Mouse (Mus musculus): ENCODE results near the gene Ogdh.
"Not testable (repeated sequence)": the region's sequence is repeated elsewhere in the genome, so short reads cannot be mapped to it uniquely, and the experiment has no call there.

The Ogdh gene

DNA sequence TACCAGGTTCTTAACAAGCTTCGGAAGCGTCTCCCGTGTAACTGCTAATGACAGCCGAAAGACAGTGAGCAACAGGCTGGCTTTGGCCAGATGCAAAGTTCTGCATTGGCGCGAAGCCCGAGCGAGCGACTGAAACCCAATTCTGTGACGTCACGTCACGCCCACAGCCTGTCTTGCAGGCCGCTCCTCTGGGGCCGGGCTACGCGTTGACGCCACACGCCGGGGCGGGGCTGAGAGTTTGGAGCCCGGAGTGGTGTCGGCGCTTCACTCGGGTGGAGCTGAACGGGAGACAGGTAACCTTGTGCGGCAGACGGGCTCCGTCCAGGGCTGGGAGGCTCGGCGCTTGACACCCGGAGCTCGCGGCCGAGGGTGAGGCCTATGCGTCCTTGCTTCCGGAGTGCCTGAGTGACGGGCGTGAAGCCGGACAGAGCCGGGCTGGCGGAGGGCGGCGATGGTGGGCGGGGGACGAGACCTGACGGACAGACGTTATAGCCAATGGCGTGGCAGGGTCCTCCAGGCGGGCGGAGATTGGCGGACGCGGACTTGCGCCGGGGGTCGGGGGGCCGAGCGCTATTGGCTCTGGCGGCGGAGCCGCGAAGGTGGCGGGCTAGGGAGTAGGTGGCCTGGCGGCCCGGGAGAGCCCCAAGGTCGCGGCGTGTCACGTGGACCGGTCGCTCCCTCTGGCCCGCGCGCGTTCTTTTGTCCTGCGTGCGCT is at the start of gene Ogdh:
Gene Ogdh (plus strand): TSS at position 233 of the 715 bp plus-strand sequence.
- DNase-seq = peak; percentile 97

GRCm38 (mm10) chr11:6244707-6245106 is 46.7 kb upstream of the Ogdh start:
- DNase-seq = no peak

DNA sequence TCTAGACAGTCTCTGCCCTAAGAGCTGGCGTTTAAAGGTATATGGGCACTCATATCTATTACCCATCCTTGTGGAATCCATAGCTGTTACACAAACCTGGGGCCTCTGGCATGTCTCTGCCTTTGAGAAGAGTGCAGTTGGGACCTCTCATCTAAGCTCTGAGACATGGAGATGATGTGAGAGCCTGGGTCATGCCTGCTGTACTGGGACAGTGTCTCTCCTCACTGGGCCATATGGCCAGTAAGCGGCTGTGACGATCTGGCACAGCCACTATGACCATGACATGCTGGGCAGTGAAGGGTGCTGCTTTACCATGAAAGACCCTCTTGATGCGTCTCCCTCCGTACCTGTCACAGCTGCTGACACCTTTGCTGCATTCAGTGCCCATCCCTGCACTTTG is 39.2 kb upstream of the Ogdh start:
- DNase-seq = no peak

DNA sequence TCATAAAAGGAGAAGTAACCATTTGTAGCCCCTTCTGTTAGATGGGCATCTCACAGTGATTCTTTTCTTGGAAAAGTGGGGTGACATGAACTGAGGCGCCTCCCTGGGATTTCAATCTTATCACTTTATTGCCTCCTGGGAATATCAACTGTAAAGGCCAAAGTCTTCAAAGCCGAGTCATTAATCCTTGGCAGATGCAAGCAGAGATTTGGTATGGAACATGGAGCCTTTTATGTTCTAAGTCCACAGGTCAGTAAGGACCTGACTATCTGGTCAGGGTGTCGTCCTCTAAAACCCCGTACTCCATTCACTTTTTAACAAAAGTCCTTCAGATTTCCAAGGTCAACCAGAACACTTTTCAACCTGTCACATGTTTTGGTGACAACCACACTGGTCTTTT is 38.6 kb upstream of the Ogdh start:
- DNase-seq = no peak

DNA sequence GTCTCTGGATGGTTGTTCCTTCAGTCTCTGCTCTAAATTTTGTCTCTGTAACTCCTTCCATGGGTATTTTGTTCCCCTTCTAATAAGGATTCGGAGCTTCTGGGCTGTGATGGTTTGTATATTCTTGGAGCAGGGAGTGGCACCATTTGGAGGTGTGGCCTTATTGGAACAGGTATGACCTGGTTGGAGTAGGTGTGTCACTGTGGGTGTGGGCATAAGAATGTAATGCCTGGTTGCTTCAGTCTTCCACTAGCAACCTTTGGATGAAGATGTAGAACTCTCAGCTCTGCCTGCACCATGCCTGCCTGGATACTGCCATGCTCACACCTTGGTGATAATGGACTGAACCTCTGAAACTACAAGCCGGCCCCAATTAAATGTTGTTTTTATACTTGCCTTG is 36.8 kb upstream of the Ogdh start:
- DNase-seq = not testable (repeated sequence)

DNA sequence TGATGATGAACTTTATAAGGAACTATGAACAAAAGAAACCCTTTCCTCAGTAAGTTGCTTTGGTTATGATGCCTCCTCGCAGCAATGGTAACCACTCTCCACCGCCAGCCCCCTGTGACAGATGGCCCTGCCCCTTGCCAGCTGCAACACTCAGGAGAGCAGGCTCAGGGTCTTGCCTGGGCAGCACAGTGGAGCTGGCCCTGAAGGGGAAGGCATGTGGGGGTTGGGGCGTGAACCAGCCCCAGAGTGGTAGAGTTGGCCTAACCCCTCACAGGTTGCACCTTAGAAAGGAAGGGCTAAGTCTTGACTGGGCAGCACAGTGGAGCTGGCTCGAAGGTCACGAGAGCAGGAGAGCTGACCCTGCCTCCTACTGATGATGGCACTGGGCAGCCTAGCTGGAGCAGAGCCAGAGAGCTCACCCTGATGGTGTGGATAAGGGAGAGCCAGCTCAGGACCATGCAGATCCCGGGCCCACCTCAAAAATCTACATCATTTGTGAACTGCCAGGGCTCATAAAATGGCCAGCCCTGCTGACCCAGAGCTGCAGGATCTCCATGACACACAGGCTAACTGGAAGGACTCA is 34.9 kb upstream of the Ogdh start:
- no peak for DNase-seq

GRCm38 (mm10) chr11:6259413-6259812 is 32.0 kb upstream of the Ogdh start:
- DNase-seq = no peak

DNA sequence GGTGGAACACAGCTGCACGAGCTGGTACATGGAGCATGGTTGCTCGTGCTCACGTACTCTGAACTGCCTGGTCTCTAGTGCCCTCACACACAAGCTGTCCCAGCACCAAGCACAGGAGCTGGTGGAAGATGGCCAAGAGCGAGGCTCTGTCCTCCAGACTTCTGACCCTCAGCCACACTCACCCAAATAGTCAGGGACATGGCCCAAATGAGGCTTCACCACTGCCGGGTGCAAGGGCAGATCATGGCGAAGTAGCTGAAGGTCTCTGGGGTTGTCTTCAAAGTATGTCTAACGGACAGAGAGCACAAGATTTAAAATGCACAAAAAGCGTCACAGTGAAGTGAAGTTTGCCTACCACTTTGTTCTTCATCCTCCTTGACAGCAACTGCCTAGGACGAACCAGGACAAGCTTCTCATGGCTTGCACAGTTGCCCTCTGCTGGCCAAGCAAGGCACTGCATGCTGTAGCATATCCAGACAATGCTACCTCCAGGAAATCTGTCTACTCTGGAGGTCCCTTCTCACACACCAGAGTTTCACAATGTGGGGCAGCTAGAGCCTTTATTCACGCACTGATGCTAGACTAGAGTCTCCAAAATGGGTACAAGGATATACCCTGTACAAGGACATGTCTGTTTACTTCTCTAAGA is 29.9 kb upstream of the Ogdh start:
- DNase-seq = peak; percentile 85

DNA sequence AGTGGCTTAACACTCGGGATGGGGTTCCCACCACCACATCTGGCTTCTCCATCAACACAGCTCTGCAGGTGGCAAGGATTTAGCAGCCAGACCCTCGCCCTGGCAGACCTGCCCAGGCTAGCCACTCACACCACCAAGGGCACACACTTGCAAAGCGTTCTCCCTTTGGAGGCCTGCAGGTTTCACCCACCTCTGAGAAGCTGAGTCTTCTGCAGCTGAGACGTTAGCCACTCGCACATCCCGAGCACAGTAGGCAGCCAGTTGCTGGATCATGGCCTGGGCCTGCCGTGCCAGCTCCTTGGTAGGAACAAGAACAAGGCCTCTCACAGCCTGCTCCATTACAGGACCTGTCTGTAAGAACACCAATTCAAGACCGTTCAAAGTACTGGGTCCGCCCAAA is 24.8 kb upstream of the Ogdh start:
- no peak for DNase-seq

DNA sequence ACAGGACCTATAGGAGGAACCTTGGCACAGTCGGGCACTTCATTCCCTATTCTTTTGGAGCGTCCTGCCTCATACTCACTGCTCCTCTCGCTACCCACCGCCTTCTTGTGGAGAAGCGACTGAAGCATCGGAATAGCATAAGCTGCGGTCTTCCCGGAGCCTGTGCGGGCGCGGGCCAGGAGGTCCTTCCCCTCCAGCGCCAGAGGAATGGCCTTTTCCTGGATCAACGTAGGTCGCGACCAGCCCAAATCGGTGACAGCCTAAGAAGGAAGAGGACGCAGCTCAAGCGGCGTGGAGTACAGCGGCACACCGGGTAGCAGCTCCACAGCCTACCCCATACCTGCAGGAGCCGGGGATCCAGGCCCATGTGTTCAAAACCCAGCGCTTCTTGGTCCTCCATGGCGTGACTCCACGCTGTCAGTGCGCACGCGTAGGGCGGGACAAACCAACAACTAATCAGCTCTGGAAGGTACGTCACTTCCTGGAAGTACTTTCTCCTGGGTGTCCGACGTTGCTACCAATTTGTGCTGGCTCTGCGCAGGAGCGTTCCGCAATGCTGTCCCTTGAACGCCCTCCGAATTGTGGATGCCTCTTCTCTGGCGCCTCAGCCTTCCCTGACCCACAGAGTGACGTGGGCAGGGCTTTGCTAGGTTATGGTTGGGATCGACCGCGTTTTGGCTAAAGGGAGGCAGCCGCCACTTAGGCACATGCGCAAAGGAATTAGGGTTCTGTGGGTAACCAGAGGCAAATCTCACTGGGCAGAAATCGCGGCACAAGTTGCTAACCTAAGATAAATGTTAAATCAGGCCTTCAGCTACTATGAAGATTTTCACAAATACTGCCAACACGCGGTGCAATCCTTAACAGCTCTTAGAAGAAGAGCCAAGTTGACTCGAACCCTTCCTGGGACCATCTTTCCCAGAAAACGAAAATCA is 23.8 kb upstream of the Ogdh start, which contains the start of gene Ddx56:
Gene Ddx56 (minus strand): TSS at position 453 of the 935 bp plus-strand sequence.
- DNase-seq = peak; percentile 87

DNA sequence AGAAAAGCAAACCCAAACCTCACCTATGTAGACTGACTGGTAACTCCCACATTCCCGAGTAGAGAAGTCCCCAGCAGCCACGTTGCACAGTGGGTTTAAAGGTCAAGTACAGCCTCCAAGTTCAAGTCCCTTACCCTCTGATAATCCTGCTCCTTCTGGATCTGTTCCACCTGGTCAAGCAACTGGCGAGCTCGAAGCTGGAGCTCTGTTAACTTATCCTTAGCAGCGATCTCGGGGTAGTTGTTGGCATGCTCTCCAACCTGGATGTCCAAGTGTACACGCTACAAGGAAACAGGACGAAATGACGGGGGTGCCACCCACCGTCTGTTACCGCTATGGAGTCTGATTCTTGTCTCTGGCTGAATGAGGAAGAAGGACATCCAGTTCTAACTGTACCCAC is 17.8 kb upstream of the Ogdh start:
- DNase-seq = no peak

GRCm38 (mm10) chr11:6274387-6275093 is 16.9 kb upstream of the Ogdh start, which contains the start of gene Tmed4:
TSS of gene Tmed4 (minus strand) at chr11:6274870.
- peak; percentile 99 for DNase-seq

DNA sequence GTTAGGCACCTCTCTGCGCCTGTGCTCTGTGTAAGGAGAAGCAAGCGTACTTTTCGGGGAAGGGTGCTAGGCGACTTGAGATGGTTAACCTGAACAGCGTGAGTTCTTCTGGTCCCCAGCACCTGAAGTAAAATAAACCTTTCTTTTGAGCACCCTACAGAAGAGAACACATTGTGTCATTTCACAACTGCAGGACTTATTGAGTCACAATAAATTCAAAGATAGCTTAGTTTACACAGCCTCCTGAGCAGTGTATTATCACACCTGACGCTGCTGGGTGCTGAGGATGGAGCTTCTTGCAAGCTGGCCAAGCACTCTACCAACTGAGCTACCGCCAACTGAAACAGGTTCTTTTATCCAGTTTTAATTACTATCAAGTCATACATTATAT is 16.3 kb upstream of the Ogdh start:
- no peak for DNase-seq

DNA sequence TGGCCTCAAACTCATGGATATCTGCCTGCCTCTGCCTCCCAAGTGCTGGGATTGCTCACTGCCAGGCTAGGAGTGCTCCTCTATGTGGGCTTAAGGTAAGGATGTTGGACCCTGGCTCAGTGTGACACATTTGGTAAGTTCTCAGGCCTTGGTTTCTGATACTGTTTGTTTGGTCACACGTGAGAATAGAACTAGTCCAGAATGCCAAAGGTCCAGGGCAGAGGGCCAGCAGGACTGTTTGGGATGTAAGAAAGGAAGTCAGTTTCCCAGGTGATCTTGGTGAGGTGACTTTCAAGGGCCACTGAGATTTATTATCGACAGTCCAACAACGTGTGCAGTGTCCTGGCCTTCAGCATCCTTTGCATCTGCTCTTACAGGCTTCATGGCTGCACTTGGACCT is 15.0 kb upstream of the Ogdh start:
- no peak for DNase-seq

DNA sequence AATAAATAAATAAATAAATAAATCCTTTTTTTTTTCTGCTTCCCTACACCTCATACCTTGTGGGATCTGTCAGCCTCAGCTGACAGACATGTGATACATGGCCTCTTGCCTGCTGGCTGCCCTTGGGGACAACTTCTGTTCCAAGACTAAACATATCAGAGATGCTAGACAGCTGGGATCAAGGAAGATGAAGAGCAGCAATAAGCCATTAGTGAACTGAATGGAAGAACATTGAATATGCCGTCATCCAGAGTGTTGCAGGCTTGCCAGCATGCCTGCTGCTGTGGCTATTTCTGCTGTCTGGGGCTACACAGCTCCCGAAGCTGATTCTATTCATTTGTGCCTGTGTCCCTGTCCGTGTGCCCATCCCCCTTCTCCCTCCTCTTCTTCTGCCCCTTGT is 8.5 kb upstream of the Ogdh start:
- DNase-seq = no peak

GRCm38 (mm10) chr11:6290138-6290537 is 1.3 kb upstream of the Ogdh start:
- DNase-seq = no peak

GRCm38 (mm10) chr11:6290883-6291282 is 550 bp upstream of the Ogdh start:
- no peak for DNase-seq

GRCm38 (mm10) chr11:6292116-6292987 is 919 bp downstream of the Ogdh start:
- DNase-seq = peak; percentile 38

GRCm38 (mm10) chr11:6292988-6293349 is 1.5 kb downstream of the Ogdh start:
- DNase-seq = no peak

- no peak for DNase-seq
These were observed 2.2 kb downstream of the Ogdh start for GRCm38 (mm10) chr11:6293601-6294000.

GRCm38 (mm10) chr11:6294632-6295031 is 3.2 kb downstream of the Ogdh start:
- no peak for DNase-seq
